Mouse (Mus musculus) liver, embryonic 12.5 days (tissue): ENCODE measurements at regions not wholly inside any gene's neighbourhood (a gene's known extent, or its start where the extent isn't known, plus 50 kb on each side); places are given as distances from the start of the nearest gene placed in this dataset.

Source experiments
- ATAC-seq: fragments of 200-750 bp; cut with Nextera tagmentation; 2 replicates; pipeline ENCODE4 v1.8.0; 2017; ENCODE audit warnings: moderate number of reproducible peaks, mild to moderate bottlenecking, moderate library complexity
- H3K27ac ChIP-seq: fragments of 300-500 bp; sonication (generic); 2 replicates; pipeline ENCODE4 v1.5.1; 2016; ENCODE audit warnings: mild to moderate bottlenecking
- H3K27me3 ChIP-seq: fragments of 300-500 bp; sonication (generic); replicated peaks from 2 replicates; pipeline ENCODE4 v1.6.1; 2016; ENCODE audit warnings: mild to moderate bottlenecking, moderate library complexity
- H3K36me3 ChIP-seq: fragments of 300-500 bp; sonication (generic); 2 replicates; pipeline ENCODE4 v1.6.1; 2016; ENCODE audit warnings: mild to moderate bottlenecking, moderate library complexity
- H3K4me1 ChIP-seq: fragments of 300-500 bp; sonication (generic); 2 replicates; pipeline ENCODE4 v1.6.1; 2016
- H3K4me2 ChIP-seq: fragments of 300-500 bp; sonication (generic); 2 replicates; pipeline ENCODE4 v1.6.1; 2016; ENCODE audit warnings: mild to moderate bottlenecking, moderate library complexity
- H3K4me3 ChIP-seq: fragments of 300-500 bp; sonication (generic); 2 replicates; pipeline ENCODE4 v1.5.1; 2016; ENCODE audit warnings: mild to moderate bottlenecking, moderate library complexity
- H3K9ac ChIP-seq: fragments of 300-500 bp; sonication (generic); 2 replicates; pipeline ENCODE4 v1.6.1; 2016; ENCODE audit warnings: mild to moderate bottlenecking, moderate library complexity
- H3K9me3 ChIP-seq: fragments of 300-500 bp; sonication (generic); replicated peaks from 2 replicates; pipeline ENCODE4 v1.6.1; 2016; ENCODE audit warnings: mild to moderate bottlenecking, moderate library complexity
- WGBS: fragments of 180-500 bp; shearing (Covaris S2); methylation state at CpG from one replicate; pipeline ENCODE4 v1.1.7; 2016; ENCODE audit not compliant: insufficient replicate concordance; 5-methylcytosine and 5-hydroxymethylcytosine counted together

GRCm38 (mm10) chr6:99819255-99819929, 93.2 kb upstream of the Prok2 start:
- H3K9me3 ChIP-seq = no peaks in the 10 kb centered on the region
- ATAC-seq = no peak
- H3K4me3 ChIP-seq = no peak overlapping the region
- H3K27ac ChIP-seq = no peak overlapping the region
- WGBS = 46% methylated on average over 8 of the region's 8 CpGs
- H3K36me3 ChIP-seq = no peaks in the 10 kb centered on the region
- peaks cover 14% of the 10 kb centered on the region; the same call in 1 of the 2 replicates for H3K27me3 ChIP-seq
- no peaks in the 10 kb centered on the region for H3K4me1 ChIP-seq
- H3K9ac ChIP-seq = no peak overlapping the region
- no peak overlapping the region for H3K4me2 ChIP-seq

- ATAC-seq = no peak
- Histone ChIP-seq H3K9me3 (no peaks in the 10 kb centered on the region), H3K9ac (no peak overlapping the region), H3K36me3 (no peaks in the 10 kb centered on the region), H3K4me3 (no peak overlapping the region), H3K27me3 (peaks cover 14% of the 10 kb centered on the region; the same call in 1 of the 2 replicates), H3K27ac (no peak overlapping the region), H3K4me2 (no peak overlapping the region), H3K4me1 (no peaks in the 10 kb centered on the region)
- WGBS = 62% methylated on average over 6 of the region's 6 CpGs
Observed at GRCm38 (mm10) chr6:99818486-99818885, 92.3 kb upstream of the Prok2 start.

GRCm38 (mm10) chr6:99817245-99817644, 91.1 kb upstream of the Prok2 start:
- Histone ChIP-seq H3K36me3 (no peaks in the 10 kb centered on the region), H3K27me3 (peaks cover 12% of the 10 kb centered on the region; the same call in 1 of the 2 replicates), H3K4me2 (no peak overlapping the region), H3K9me3 (no peaks in the 10 kb centered on the region), H3K9ac (no peak overlapping the region), H3K4me3 (no peak overlapping the region), H3K27ac (no peak overlapping the region), H3K4me1 (no peaks in the 10 kb centered on the region)
- WGBS = 69% methylated on average over 1 of the region's 1 CpGs
- ATAC-seq = no peak

- H3K4me2 ChIP-seq = no peak overlapping the region
- H3K9ac ChIP-seq = no peak overlapping the region
- H3K27me3 ChIP-seq = peaks cover 11% of the 10 kb centered on the region; the same call in 1 of the 2 replicates
- H3K9me3 ChIP-seq = no peaks in the 10 kb centered on the region
- no peaks in the 10 kb centered on the region for H3K4me1 ChIP-seq
- no peak for ATAC-seq
- H3K36me3 ChIP-seq = no peaks in the 10 kb centered on the region
- WGBS = 71% methylated on average over 4 of the region's 4 CpGs
- no peak overlapping the region for H3K4me3 ChIP-seq
- H3K27ac ChIP-seq = no peak overlapping the region
Observed at GRCm38 (mm10) chr6:99813102-99813501, 86.9 kb upstream of the Prok2 start.

- WGBS = 58% methylated on average over 4 of the region's 4 CpGs
- H3K27me3 ChIP-seq = peaks cover 2% of the 10 kb centered on the region; the same call in 1 of the 2 replicates
- H3K27ac ChIP-seq = no peak overlapping the region
- ATAC-seq = no peak
- H3K4me2 ChIP-seq = no peak overlapping the region
- no peaks in the 10 kb centered on the region for H3K4me1 ChIP-seq
- no peaks in the 10 kb centered on the region for H3K9me3 ChIP-seq
- no peak overlapping the region for H3K4me3 ChIP-seq
- H3K36me3 ChIP-seq = no peaks in the 10 kb centered on the region
- H3K9ac ChIP-seq = no peak overlapping the region
Observed at GRCm38 (mm10) chr6:99811842-99812241, 85.7 kb upstream of the Prok2 start.

GRCm38 (mm10) chr6:99810974-99811798, 85.0 kb upstream of the Prok2 start:
- Histone ChIP-seq H3K4me1 (no peaks in the 10 kb centered on the region), H3K4me2 (no peak overlapping the region), H3K27me3 (no peaks in the 10 kb centered on the region; the same call in 1 of the 2 replicates), H3K9ac (no peak overlapping the region), H3K27ac (no peak overlapping the region), H3K36me3 (no peaks in the 10 kb centered on the region), H3K4me3 (no peak overlapping the region), H3K9me3 (no peaks in the 10 kb centered on the region)
- 57% methylated on average over 9 of the region's 9 CpGs for WGBS
- no peak for ATAC-seq

- no peaks in the 10 kb centered on the region for H3K36me3 ChIP-seq
- no peaks in the 10 kb centered on the region for H3K4me1 ChIP-seq
- H3K27ac ChIP-seq = no peak overlapping the region
- H3K4me2 ChIP-seq = no peak overlapping the region
- no peak overlapping the region for H3K4me3 ChIP-seq
- 40% methylated on average over 10 of the region's 10 CpGs for WGBS
- ATAC-seq = no peak
- no peaks in the 10 kb centered on the region; the same call in 1 of the 2 replicates for H3K27me3 ChIP-seq
- no peaks in the 10 kb centered on the region for H3K9me3 ChIP-seq
- no peak overlapping the region for H3K9ac ChIP-seq
Observed at GRCm38 (mm10) chr6:99804905-99805245, 78.7 kb upstream of the Prok2 start.

GRCm38 (mm10) chr6:99803983-99804904, 78.1 kb upstream of the Prok2 start:
- Histone ChIP-seq H3K4me1 (no peaks in the 10 kb centered on the region), H3K4me3 (no peak overlapping the region), H3K36me3 (no peaks in the 10 kb centered on the region), H3K27me3 (peaks cover 5% of the 10 kb centered on the region; the same call in 1 of the 2 replicates), H3K9me3 (no peaks in the 10 kb centered on the region), H3K4me2 (peak overlapping the region; percentile 25; the same call in 1 of the 2 replicates), H3K27ac (no peak overlapping the region), H3K9ac (no peak overlapping the region)
- 20% methylated on average over 25 of the region's 25 CpGs for WGBS
- no peak for ATAC-seq

GRCm38 (mm10) chr6:99800919-99801318, 74.7 kb upstream of the Prok2 start:
- no peak overlapping the region for H3K4me2 ChIP-seq
- no peaks in the 10 kb centered on the region for H3K36me3 ChIP-seq
- no peak overlapping the region for H3K9ac ChIP-seq
- H3K9me3 ChIP-seq = no peaks in the 10 kb centered on the region
- no peaks in the 10 kb centered on the region for H3K4me1 ChIP-seq
- H3K27ac ChIP-seq = no peak overlapping the region
- H3K27me3 ChIP-seq = peaks cover 5% of the 10 kb centered on the region; the same call in 1 of the 2 replicates
- 46% methylated on average over 6 of the region's 6 CpGs for WGBS
- no peak for ATAC-seq
- H3K4me3 ChIP-seq = no peak overlapping the region

GRCm38 (mm10) chr6:99800324-99800723, 74.1 kb upstream of the Prok2 start:
- Histone ChIP-seq H3K9ac (no peak overlapping the region), H3K27me3 (peaks cover 5% of the 10 kb centered on the region; the same call in 1 of the 2 replicates), H3K4me1 (no peaks in the 10 kb centered on the region), H3K4me2 (no peak overlapping the region), H3K36me3 (no peaks in the 10 kb centered on the region), H3K9me3 (no peaks in the 10 kb centered on the region), H3K4me3 (no peak overlapping the region), H3K27ac (no peak overlapping the region)
- ATAC-seq = no peak
- 59% methylated on average over 14 of the region's 14 CpGs for WGBS

GRCm38 (mm10) chr6:99796390-99796789, 70.2 kb upstream of the Prok2 start:
- Histone ChIP-seq H3K4me1 (no peaks in the 10 kb centered on the region), H3K4me3 (no peak overlapping the region), H3K27me3 (peaks cover 22% of the 10 kb centered on the region; the same call in 1 of the 2 replicates), H3K36me3 (no peaks in the 10 kb centered on the region), H3K9ac (no peak overlapping the region), H3K4me2 (no peak overlapping the region), H3K27ac (no peak overlapping the region), H3K9me3 (no peaks in the 10 kb centered on the region)
- no peak for ATAC-seq
- WGBS = 63% methylated on average over 12 of the region's 12 CpGs
